Mouse (Mus musculus) neural tube, embryonic 11.5 days (tissue): ENCODE data around the gene Opcml. TPM values are rescaled to one million over a fixed set of nuclear protein-coding genes. Genes with fewer than 3 reads are reported as not detected.

ENCODE experiments used
- ATAC-seq: fragments of 200-750 bp; cut with Nextera tagmentation; 2 replicates; pipeline ENCODE4 v1.8.0; 2017; ENCODE audit warnings: moderate number of reproducible peaks, mild to moderate bottlenecking, moderate TSS enrichment, moderate library complexity; ENCODE audit not compliant: insufficient read depth, low FRiP score, low TSS enrichment
- DNase-seq: peaks from one replicate; pipeline ENCODE4 v3.0.0-alpha.2; 2015; ENCODE audit warnings: low spot score
- H3K27ac ChIP-seq: fragments of 300-500 bp; sonication (generic); 2 replicates; pipeline ENCODE4 v1.5.1; 2014; ENCODE audit warnings: low read depth, mild to moderate bottlenecking, low read length
- H3K27me3 ChIP-seq: fragments of 300-500 bp; sonication (generic); 2 replicates; pipeline ENCODE4 v1.6.1; 2014; ENCODE audit warnings: mild to moderate bottlenecking, low read length, mixed read lengths; ENCODE audit not compliant: control insufficient read depth, insufficient read depth
- H3K36me3 ChIP-seq: fragments of 300-500 bp; sonication (generic); 2 replicates; pipeline ENCODE4 v1.6.1; 2014; ENCODE audit warnings: mild to moderate bottlenecking, low read length, moderate library complexity, mixed read lengths; ENCODE audit not compliant: control insufficient read depth, insufficient read depth
- H3K4me1 ChIP-seq: fragments of 300-500 bp; sonication (generic); 2 replicates; pipeline ENCODE4 v1.6.1; 2014; ENCODE audit warnings: low read length, mixed read lengths; ENCODE audit not compliant: control insufficient read depth, insufficient read depth
- H3K4me2 ChIP-seq: fragments of 300-500 bp; sonication (generic); 2 replicates; pipeline ENCODE4 v1.6.1; 2014; ENCODE audit warnings: low read depth, mild to moderate bottlenecking, moderate library complexity
- H3K4me3 ChIP-seq: fragments of 300-500 bp; sonication (generic); 2 replicates; pipeline ENCODE4 v1.5.1; 2014; ENCODE audit warnings: low read depth, low read length
- H3K9ac ChIP-seq: fragments of 300-500 bp; sonication (generic); 2 replicates; pipeline ENCODE4 v1.6.1; 2014; ENCODE audit warnings: mild to moderate bottlenecking, low read length
- H3K9me3 ChIP-seq: fragments of 300-500 bp; sonication (generic); 2 replicates; pipeline ENCODE4 v1.6.1; 2016; ENCODE audit warnings: low read length; ENCODE audit not compliant: control insufficient read depth
- WGBS: fragments of 180-500 bp; shearing (Covaris S2); extraction: QIAGEN DNeasy Blood & Tissue Kit; methylation state at CpG from one replicate; pipeline ENCODE4 v1.1.7; 2014; 5-methylcytosine and 5-hydroxymethylcytosine counted together
- microRNA-seq: library from miRNA; unstranded; fragments of <30 nt; microRNA quantifications from one replicate; pipeline ENCODE4, GENCODE M21; 2016
- polyA plus RNA-seq: library from polyadenylated mRNA; unstranded; fragments of >200 nt; fragmentation: Nextera tagmentation; extraction: Ambion mirVana; gene quantifications from 2 replicates; pipeline ENCODE4 v1.2.1, GENCODE M21; 2014

Gene Opcml
- polyA plus RNA-seq, 1 experiment from 2014 or later: 3.6 TPM

- H3K27ac ChIP-seq: no peak overlapping the region
- 89% methylated on average over 2 of the region's 2 CpGs for WGBS
- no peaks in the 10 kb centered on the region for H3K27me3 ChIP-seq
- H3K36me3 ChIP-seq: no peaks in the 10 kb centered on the region
- no peak overlapping the region for H3K4me3 ChIP-seq
- no peaks in the 10 kb centered on the region for H3K4me1 ChIP-seq
- no peak for ATAC-seq
- H3K4me2 ChIP-seq: no peak overlapping the region
- H3K9me3 ChIP-seq: no peaks in the 10 kb centered on the region
- no peak overlapping the region for H3K9ac ChIP-seq
- DNase-seq: no peak
Measured at GRCm38 (mm10) chr9:28932069-28932468, 1141.5 kb downstream of the Opcml start.

DNA sequence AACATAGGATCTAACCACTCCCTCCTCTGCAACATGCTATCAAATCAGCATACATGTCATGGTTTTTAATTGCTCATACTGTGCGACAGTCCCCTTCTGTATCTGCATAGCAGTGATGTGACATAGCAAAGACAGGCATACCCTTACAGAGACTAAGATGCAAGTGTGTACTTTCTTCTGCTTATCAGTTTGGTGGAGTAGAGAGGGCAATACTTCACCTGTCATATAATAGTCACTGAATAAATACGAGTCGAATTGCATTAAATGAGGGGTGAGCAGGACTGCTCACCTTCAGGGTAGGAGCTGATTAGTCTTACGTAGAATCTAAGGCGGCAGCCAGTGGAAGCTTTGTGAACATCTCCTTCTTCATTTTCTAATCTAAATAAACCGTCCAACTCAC is 1146.6 kb downstream of the Opcml start:
- Histone ChIP-seq H3K9me3 (no peaks in the 10 kb centered on the region), H3K9ac (no peak overlapping the region), H3K4me2 (no peak overlapping the region), H3K4me1 (no peaks in the 10 kb centered on the region), H3K4me3 (no peak overlapping the region), H3K27me3 (no peaks in the 10 kb centered on the region), H3K36me3 (no peaks in the 10 kb centered on the region), H3K27ac (no peak overlapping the region)
- ATAC-seq: no peak
- 93% methylated on average over 6 of the region's 6 CpGs for WGBS
- no peak for DNase-seq

- ATAC-seq (no peak), DNase-seq (no peak)
- H3K4me3 ChIP-seq: no peak overlapping the region
- no peaks in the 10 kb centered on the region for H3K36me3 ChIP-seq
- no peak overlapping the region for H3K9ac ChIP-seq
- H3K4me2 ChIP-seq: no peak overlapping the region
- H3K9me3 ChIP-seq: no peaks in the 10 kb centered on the region
- 74% methylated on average over 2 of the region's 2 CpGs for WGBS
- H3K27me3 ChIP-seq: no peaks in the 10 kb centered on the region
- H3K4me1 ChIP-seq: no peaks in the 10 kb centered on the region
- H3K27ac ChIP-seq: no peak overlapping the region
Measured at GRCm38 (mm10) chr9:28937980-28938379, 1147.4 kb downstream of the Opcml start.

DNA sequence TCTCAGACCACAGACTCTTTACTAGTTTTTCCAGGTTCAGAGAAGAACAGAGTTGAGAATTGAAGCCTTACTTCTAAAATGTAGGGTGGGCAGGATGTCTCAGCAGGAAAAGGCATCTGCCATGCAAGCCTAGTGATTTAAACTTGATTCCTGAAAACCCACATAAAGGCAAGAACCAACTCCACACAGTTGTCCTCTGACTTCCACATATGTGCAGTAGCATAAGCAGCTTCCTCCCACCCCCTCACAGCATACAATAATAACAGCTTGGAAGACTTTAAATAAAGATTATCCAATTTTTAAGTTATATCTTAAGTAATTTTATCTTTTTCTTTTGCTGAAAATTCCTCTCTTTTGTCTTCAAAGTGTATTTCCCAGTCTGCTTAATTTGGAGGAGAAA is 1150.3 kb downstream of the Opcml start:
- no peaks in the 10 kb centered on the region for H3K4me1 ChIP-seq
- no peaks in the 10 kb centered on the region for H3K27me3 ChIP-seq
- no peak overlapping the region for H3K4me3 ChIP-seq
- no peak overlapping the region for H3K4me2 ChIP-seq
- no peak for ATAC-seq
- no peak overlapping the region for H3K27ac ChIP-seq
- no peak for DNase-seq
- no peak overlapping the region for H3K9ac ChIP-seq
- no peaks in the 10 kb centered on the region for H3K36me3 ChIP-seq
- no peaks in the 10 kb centered on the region for H3K9me3 ChIP-seq

- DNase-seq: no peak
Measured at GRCm38 (mm10) chr9:28969455-28969854, 1178.9 kb downstream of the Opcml start.

More at GRCm38 (mm10) chr9:28969455-28969854, 1178.9 kb downstream of the Opcml start:
- H3K4me3 ChIP-seq: no peak overlapping the region
- no peaks in the 10 kb centered on the region for H3K9me3 ChIP-seq
- H3K4me2 ChIP-seq: no peak overlapping the region
- no peak for ATAC-seq
- no peak overlapping the region for H3K27ac ChIP-seq
- H3K9ac ChIP-seq: no peak overlapping the region
- no peaks in the 10 kb centered on the region for H3K27me3 ChIP-seq
- H3K4me1 ChIP-seq: no peaks in the 10 kb centered on the region
- WGBS: 37% methylated on average over 1 of the region's 1 CpGs
- H3K36me3 ChIP-seq: no peaks in the 10 kb centered on the region

Small RNA genes within 50 kb of the gene (microRNA-seq; reads per million reads assigned to microRNA genes)
- gene Gm44316: not detected
